Mouse (Mus musculus): ENCODE results near the gene Prf1.

DNA sequence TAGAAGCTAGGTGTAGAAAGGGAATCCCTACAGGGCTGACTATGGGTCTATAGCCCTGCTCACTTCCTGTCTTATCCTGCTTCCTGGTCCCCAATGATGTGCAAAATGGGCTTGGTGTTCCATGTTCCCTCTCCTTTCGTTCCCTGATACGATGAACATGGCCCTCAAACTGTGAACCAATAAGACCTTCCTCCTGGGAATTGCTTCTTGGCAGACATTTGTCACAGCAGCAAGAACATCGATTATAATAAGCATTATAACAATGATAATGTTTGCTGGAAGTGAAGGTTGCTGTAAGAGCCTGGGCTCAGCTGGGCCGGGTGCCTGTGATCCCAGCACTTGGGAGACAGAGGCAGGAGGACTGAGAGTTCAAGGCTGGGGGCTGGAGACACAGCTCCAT lies 13.3 kb upstream of the Prf1 start:
- TF ChIP-seq CTCF (IDR thresholded peaks at IDR 0.05; ENCODE audit: low read depth) (no peak), EP300 (optimal IDR thresholded peaks at IDR 0.05) (no peak)

Data from stomach, postnatal 0 days (tissue).